Mouse (Mus musculus): ENCODE measurements around the gene Pfkfb1. TPM values are rescaled to one million over a fixed set of nuclear protein-coding genes. Genes with fewer than 3 reads are reported as not detected.

Gene Pfkfb1
- polyA plus RNA-seq (2014; fragmentation: Illumina TruSeq; extraction: RNeasy Lipid Tissue Mini Kit (QIAGEN cat#74804)), result 3.8 TPM

GRCm38 (mm10) chrX:150588023-150588764, at the start of gene Pfkfb1:
Gene Pfkfb1 (plus strand): TSS chrX:150588229.

GRCm38 (mm10) chrX:150547239-150547638, 40.8 kb upstream of the Pfkfb1 start, which contains the start of gene Alas2:
Gene Alas2 (plus strand): TSS chrX:150547375.

GRCm38 (mm10) chrX:150589696-150590095, 1.7 kb downstream of the Pfkfb1 start, which contains the start of gene Apex2:
Gene Apex2 (minus strand): TSS chrX:150589868.

GRCm38 (mm10) chrX:150656908-150657796, 69.1 kb downstream of the Pfkfb1 start, which contains the start of gene Tro:
Gene Tro (minus strand): TSS chrX:150657583.

Other genes starting within 250 kb of the Pfkfb1 start
- 70.1 TPM for gene Tmem29, start 129.1 kb upstream of the Pfkfb1 start, polyA plus RNA-seq (2014; fragmentation: Illumina TruSeq; extraction: RNeasy Lipid Tissue Mini Kit (QIAGEN cat#74804))
- gene Alas2, start 40.9 kb upstream of the Pfkfb1 start, polyA plus RNA-seq (2014; fragmentation: Illumina TruSeq; extraction: RNeasy Lipid Tissue Mini Kit (QIAGEN cat#74804)), result 1.6 TPM
- 5.7 TPM for gene Apex2, start 1.6 kb downstream of the Pfkfb1 start, polyA plus RNA-seq (2014; fragmentation: Illumina TruSeq; extraction: RNeasy Lipid Tissue Mini Kit (QIAGEN cat#74804))
- 14.9 TPM for gene Tro, start 69.4 kb downstream of the Pfkfb1 start, polyA plus RNA-seq (2014; fragmentation: Illumina TruSeq; extraction: RNeasy Lipid Tissue Mini Kit (QIAGEN cat#74804))
- gene Maged2, start 226.1 kb downstream of the Pfkfb1 start, polyA plus RNA-seq (2014; fragmentation: Illumina TruSeq; extraction: RNeasy Lipid Tissue Mini Kit (QIAGEN cat#74804)), result 77.6 TPM